Mouse (Mus musculus): Measurements from ENCODE around the gene Pou2f2. TPM values are rescaled to one million over a fixed set of nuclear protein-coding genes. Genes with fewer than 3 reads are reported as not detected.

Pou2f2 gene
- polyA plus RNA-seq, 1 experiment from 2014 or later, result 0.42 TPM

DNA sequence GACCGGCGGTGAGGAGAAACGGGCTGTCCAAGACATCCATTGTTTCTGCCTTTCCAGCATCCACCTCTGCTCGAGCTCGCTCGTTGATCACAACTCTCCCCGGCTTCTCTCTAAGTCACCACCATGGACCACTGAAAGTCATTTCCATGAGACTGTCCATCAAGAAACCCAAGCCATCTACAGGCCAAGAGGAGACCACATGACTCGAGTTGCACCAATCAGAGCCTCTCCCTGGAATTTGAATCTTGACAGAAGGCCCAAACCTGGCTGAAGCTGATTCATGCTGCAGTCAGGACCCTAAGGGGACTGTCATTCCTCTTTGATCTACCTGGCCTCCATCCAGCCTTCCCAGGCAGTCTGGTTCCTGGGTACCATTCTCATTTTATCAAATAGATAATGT lies 12.6 kb upstream of the Pou2f2 start:
- 74% methylated on average over 8 of the region's 8 CpGs for WGBS
- no peak for ATAC-seq (ENCODE audit: insufficient read depth)
- no peaks in the 10 kb centered on the region for H3K27me3 ChIP-seq (ENCODE audit: insufficient read depth, low read length)
- H3K4me3 ChIP-seq (ENCODE audit: low read depth, low read length), result no peak overlapping the region
- no peak for DNase-seq
- no peaks in the 10 kb centered on the region for H3K36me3 ChIP-seq (ENCODE audit: insufficient read depth)
- TF ChIP-seq CTCF (IDR thresholded peaks at IDR 0.05; ENCODE audit: low read depth), result no peak
- H3K9ac ChIP-seq, result no peak overlapping the region
- H3K27ac ChIP-seq (ENCODE audit: low read depth), result no peak overlapping the region
- H3K9me3 ChIP-seq (ENCODE audit: low read depth, low read length), result no peaks in the 10 kb centered on the region
- H3K4me2 ChIP-seq, result no peak overlapping the region
- H3K4me1 ChIP-seq (ENCODE audit: insufficient read depth), result no peaks in the 10 kb centered on the region

DNA sequence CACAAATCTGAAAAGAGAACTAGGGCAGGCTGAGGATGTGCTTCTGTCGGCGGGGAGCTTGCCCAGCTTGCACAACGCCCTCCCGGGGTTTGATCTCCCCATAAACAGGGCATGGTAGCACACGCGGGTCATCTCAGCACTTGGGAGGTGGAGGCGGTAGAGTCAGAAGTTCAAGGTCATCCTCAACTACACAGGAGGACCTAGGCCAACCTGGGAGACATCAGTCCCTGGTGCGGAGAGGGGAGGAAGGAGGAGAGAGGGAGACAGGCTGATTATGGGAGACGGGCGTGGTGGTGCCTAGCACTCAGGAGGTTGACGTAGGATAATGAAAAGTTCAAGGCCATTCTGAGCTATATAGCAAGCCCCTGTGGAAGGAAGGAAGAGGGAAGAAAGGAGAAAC lies 11.3 kb upstream of the Pou2f2 start:
- H3K4me3 ChIP-seq (ENCODE audit: low read depth, low read length), result no peak overlapping the region
- H3K9me3 ChIP-seq (ENCODE audit: low read depth, low read length), result no peaks in the 10 kb centered on the region
- H3K9ac ChIP-seq, result no peak overlapping the region
- no peak overlapping the region for H3K4me2 ChIP-seq
- H3K27ac ChIP-seq (ENCODE audit: low read depth), result no peak overlapping the region
- no peak for DNase-seq
- 85% methylated on average over 11 of the region's 11 CpGs for WGBS
- no peak for ATAC-seq (ENCODE audit: insufficient read depth)
- H3K36me3 ChIP-seq (ENCODE audit: insufficient read depth), result no peaks in the 10 kb centered on the region
- no peaks in the 10 kb centered on the region for H3K27me3 ChIP-seq (ENCODE audit: insufficient read depth, low read length)
- no peaks in the 10 kb centered on the region for H3K4me1 ChIP-seq (ENCODE audit: insufficient read depth)
- TF ChIP-seq CTCF (IDR thresholded peaks at IDR 0.05; ENCODE audit: low read depth), result no peak

DNA sequence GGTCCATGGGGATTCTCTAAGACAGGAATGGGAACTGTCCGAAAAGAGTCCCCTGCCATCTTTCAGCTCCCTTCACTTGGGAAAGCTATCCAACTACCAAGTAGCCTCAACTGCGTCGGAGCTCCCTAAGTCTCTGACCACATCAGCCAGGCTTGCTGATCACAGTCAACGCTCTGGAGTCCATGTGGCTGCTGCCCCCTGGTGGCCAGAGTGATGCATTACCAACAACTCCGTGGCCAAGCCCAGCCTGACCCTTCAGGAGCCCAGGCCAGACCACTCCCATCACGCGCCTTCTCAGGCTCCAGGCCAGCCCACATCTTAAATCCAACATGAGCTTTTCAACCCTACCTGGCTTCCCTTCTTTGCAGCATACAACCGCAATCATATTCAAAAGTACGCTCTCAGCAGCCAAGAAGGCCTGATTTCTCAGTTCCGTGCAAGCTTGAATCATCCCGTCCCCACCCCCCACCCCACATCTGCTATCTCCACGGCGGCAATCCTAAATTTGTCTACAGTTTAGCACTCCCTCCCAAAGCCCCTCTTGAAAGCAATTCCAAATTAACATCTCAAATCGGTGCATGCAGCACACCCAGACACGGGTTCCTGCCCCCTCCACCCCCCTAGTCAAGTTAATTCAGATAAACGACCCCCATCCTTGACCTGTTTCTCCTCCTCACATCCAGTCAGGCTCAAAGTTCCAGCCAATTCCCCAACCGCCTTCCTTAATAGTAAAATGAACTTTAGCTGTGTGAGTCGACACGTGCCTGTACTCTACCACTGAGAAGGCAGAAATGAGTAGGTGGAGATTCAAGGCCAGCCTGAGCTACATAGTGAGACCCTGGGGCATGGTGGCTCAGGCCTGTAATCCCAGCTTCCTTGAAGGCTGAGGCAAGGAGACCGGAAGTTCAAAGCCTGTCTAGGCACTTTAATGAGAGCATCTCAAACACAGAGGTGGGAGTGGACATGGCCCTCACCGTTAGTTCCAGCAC lies 8.4 kb upstream of the Pou2f2 start:
- no peak overlapping the region for H3K4me3 ChIP-seq (ENCODE audit: low read depth, low read length)
- H3K4me2 ChIP-seq, result no peak overlapping the region
- WGBS, result 23% methylated on average over 21 of the region's 21 CpGs
- no peak overlapping the region for H3K27ac ChIP-seq (ENCODE audit: low read depth)
- no peaks in the 10 kb centered on the region for H3K9me3 ChIP-seq (ENCODE audit: low read depth, low read length)
- no peaks in the 10 kb centered on the region for H3K4me1 ChIP-seq (ENCODE audit: insufficient read depth)
- H3K27me3 ChIP-seq (ENCODE audit: insufficient read depth, low read length), result peaks cover 13% of the 10 kb centered on the region
- no peak overlapping the region for H3K9ac ChIP-seq
- no peaks in the 10 kb centered on the region for H3K36me3 ChIP-seq (ENCODE audit: insufficient read depth)
- ATAC-seq (ENCODE audit: insufficient read depth), result peak; percentile 87
- TF ChIP-seq CTCF (IDR thresholded peaks at IDR 0.05; ENCODE audit: low read depth), result peak; percentile 99
- DNase-seq, result peak; percentile 93

DNA sequence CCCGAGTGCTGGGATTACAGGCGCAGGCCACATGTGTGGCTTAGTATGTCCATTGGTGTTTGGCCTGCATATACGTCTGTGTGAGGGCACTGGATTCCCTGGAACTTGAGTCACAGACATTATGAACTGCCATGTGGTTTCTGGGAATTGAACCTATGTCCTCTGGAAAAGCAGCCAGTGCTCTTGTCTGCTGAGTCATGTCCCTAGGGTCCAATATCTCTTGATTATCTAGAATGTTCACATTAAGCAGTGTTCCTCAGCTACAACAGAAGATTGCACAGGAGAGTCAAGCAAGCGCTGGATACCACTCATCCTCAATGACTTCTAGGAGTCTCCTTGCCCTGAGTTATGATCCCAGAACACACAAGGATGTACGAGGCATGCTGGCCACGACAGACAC lies 4.6 kb upstream of the Pou2f2 start:
- H3K36me3 ChIP-seq (ENCODE audit: insufficient read depth), result no peaks in the 10 kb centered on the region
- no peak overlapping the region for H3K9ac ChIP-seq
- H3K27ac ChIP-seq (ENCODE audit: low read depth), result no peak overlapping the region
- ATAC-seq (ENCODE audit: insufficient read depth) (no peak), DNase-seq (no peak)
- no peak overlapping the region for H3K4me2 ChIP-seq
- no peaks in the 10 kb centered on the region for H3K4me1 ChIP-seq (ENCODE audit: insufficient read depth)
- no peaks in the 10 kb centered on the region for H3K9me3 ChIP-seq (ENCODE audit: low read depth, low read length)
- TF ChIP-seq CTCF (IDR thresholded peaks at IDR 0.05; ENCODE audit: low read depth), result no peak
- 65% methylated on average over 6 of the region's 6 CpGs for WGBS
- no peak overlapping the region for H3K4me3 ChIP-seq (ENCODE audit: low read depth, low read length)
- peaks cover 51% of the 10 kb centered on the region for H3K27me3 ChIP-seq (ENCODE audit: insufficient read depth, low read length)

DNA sequence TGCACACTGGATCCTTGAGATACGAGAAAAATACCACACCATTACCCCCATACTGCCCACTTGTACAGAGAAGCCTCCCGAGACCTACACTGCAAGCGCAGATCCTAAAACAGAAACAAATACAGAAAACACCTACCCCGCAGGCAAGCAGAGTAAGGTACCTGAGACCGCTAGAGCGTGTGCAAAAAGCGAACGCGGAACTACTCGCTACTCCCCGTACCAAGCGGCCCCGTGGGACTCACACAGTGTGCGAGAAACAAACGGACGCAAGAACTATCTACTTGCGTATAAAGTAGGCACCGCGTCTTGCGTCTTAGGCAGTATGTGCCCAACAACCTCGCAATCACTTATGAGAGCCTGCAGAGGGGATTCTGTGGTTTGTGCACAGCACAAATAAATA lies 2.3 kb upstream of the Pou2f2 start:
- no peaks in the 10 kb centered on the region for H3K4me1 ChIP-seq (ENCODE audit: insufficient read depth)
- WGBS, result 8% methylated on average over 21 of the region's 21 CpGs
- no peak for TF ChIP-seq CTCF (IDR thresholded peaks at IDR 0.05; ENCODE audit: low read depth)
- H3K9me3 ChIP-seq (ENCODE audit: low read depth, low read length), result no peaks in the 10 kb centered on the region
- no peak for DNase-seq
- H3K4me2 ChIP-seq, result no peak overlapping the region
- no peak overlapping the region for H3K27ac ChIP-seq (ENCODE audit: low read depth)
- no peak for ATAC-seq (ENCODE audit: insufficient read depth)
- H3K9ac ChIP-seq, result no peak overlapping the region
- H3K27me3 ChIP-seq (ENCODE audit: insufficient read depth, low read length), result peaks cover 74% of the 10 kb centered on the region
- no peaks in the 10 kb centered on the region for H3K36me3 ChIP-seq (ENCODE audit: insufficient read depth)
- H3K4me3 ChIP-seq (ENCODE audit: low read depth, low read length), result no peak overlapping the region; the same call in 1 of the 2 replicates

DNA sequence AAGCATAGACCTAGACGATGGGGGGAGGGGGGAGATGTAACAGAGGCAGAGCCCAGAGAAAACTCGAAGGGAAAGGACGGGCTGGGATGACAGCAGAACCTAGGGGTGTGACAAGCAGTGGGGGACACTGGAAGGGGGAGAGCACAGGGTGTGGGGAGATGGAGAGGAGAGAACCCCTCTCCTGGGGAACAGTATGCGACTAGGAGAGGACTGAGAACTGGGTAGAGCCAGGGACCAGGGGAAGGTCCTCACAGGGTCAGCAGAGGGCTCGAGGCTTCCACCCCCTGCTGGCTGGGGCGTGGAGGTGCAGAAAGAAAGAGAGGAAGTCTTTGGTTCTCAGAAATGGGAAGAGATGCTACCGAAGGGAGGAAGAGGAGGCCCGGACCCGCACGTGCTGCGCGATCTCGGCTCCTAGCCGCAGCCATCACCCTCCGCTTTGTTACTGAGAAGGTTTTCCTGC lies 1.8 kb upstream of the Pou2f2 start:
- no peaks in the 10 kb centered on the region for H3K36me3 ChIP-seq (ENCODE audit: insufficient read depth)
- peaks cover 79% of the 10 kb centered on the region for H3K27me3 ChIP-seq (ENCODE audit: insufficient read depth, low read length)
- no peaks in the 10 kb centered on the region for H3K4me1 ChIP-seq (ENCODE audit: insufficient read depth)
- DNase-seq (peak; percentile 26), ATAC-seq (ENCODE audit: insufficient read depth) (no peak)
- no peak overlapping the region for H3K27ac ChIP-seq (ENCODE audit: low read depth)
- 1% methylated on average over 15 of the region's 15 CpGs for WGBS
- peak; percentile 70 for TF ChIP-seq CTCF (IDR thresholded peaks at IDR 0.05; ENCODE audit: low read depth)
- H3K9me3 ChIP-seq (ENCODE audit: low read depth, low read length), result no peaks in the 10 kb centered on the region
- H3K4me3 ChIP-seq (ENCODE audit: low read depth, low read length), result no peak overlapping the region
- no peak overlapping the region for H3K4me2 ChIP-seq
- H3K9ac ChIP-seq, result no peak overlapping the region

DNA sequence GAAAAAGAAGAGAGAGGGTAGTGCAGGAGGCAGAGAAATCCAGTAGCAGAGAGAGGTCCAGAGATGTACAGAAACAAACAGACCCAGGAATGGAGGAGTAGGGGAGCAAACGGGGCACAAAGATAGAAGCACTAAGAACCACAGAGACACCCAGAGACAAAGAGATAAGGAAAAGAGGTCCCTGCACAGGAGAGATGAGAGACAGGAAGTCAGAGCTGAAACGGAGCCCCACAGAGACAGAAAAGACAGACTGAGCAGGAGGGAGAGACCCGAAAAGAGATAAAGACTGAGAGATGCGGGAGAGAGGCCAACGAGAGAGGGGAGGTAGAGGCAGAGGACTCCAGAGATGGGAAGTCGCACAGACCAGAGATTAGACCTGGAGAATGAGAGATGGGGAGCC lies 986 bp upstream of the Pou2f2 start:
- DNase-seq (no peak), ATAC-seq (ENCODE audit: insufficient read depth) (no peak)
- TF ChIP-seq CTCF (IDR thresholded peaks at IDR 0.05; ENCODE audit: low read depth), result no peak
- Histone ChIP-seq H3K9ac (no peak overlapping the region), H3K27me3 (ENCODE audit: insufficient read depth, low read length) (peaks cover 86% of the 10 kb centered on the region), H3K9me3 (ENCODE audit: low read depth, low read length) (no peaks in the 10 kb centered on the region), H3K36me3 (ENCODE audit: insufficient read depth) (no peaks in the 10 kb centered on the region), H3K4me2 (no peak overlapping the region), H3K4me3 (ENCODE audit: low read depth, low read length) (no peak overlapping the region; the same call in 1 of the 2 replicates), H3K27ac (ENCODE audit: low read depth) (no peak overlapping the region), H3K4me1 (ENCODE audit: insufficient read depth) (no peaks in the 10 kb centered on the region)
- 3% methylated on average over 6 of the region's 6 CpGs for WGBS
